Mouse (Mus musculus): ENCODE measurements around the gene Plpp3. TPM values are rescaled to one million over a fixed set of nuclear protein-coding genes. Genes with fewer than 3 reads are reported as not detected.

Plpp3 gene
- 1.2 TPM for total RNA-seq (2023)

GRCm38 (mm10) chr4:105157276-105158168, at the start of gene Plpp3:
TSS of gene Plpp3 (plus strand) at chr4:105157347.

GRCm38 (mm10) chr4:105109199-105109989, 47.8 kb upstream of the Plpp3 start, which contains the start of gene Prkaa2:
TSS of gene Prkaa2 (minus strand) at chr4:105109890.

Other genes starting within 250 kb of the Plpp3 start
- gene Fyb2, start 243.9 kb upstream of the Plpp3 start, total RNA-seq (2023) = not detected
- not detected for gene Prkaa2, start 47.5 kb upstream of the Plpp3 start, total RNA-seq (2023)